Mouse (Mus musculus) CH12.LX (cell line): Measurements from ENCODE around the gene Tas2r143.

ENCODE experiments used
- EP300 ChIP-seq: IDR thresholded peaks from 2 replicates; pipeline ENCODE4 v1.6.1; 2011; ENCODE audit warnings: low read length, improper control_type of control experiment
- KAT2A ChIP-seq: IDR thresholded peaks from 2 replicates; pipeline ENCODE4 v1.6.1; 2012; ENCODE audit warnings: low read length, improper control_type of control experiment, inconsistent platforms; ENCODE audit not compliant: insufficient replicate concordance
- MEF2A ChIP-seq: IDR thresholded peaks from 2 replicates; pipeline ENCODE4 v1.6.1; 2014; ENCODE audit warnings: low read depth, mild to moderate bottlenecking, inconsistent platforms, low read length, improper control_type of control experiment, borderline replicate concordance
- MXI1 ChIP-seq: IDR thresholded peaks from 2 replicates; pipeline ENCODE4 v1.6.1; 2011; ENCODE audit warnings: mild to moderate bottlenecking, low read depth, low read length, improper control_type of control experiment
- POLR2A ChIP-seq: IDR thresholded peaks from 2 replicates; pipeline ENCODE4 v1.6.1; 2011; ENCODE audit warnings: low read depth, mild to moderate bottlenecking, improper control_type of control experiment, low read length
- TCF12 ChIP-seq: IDR thresholded peaks from 2 replicates; pipeline ENCODE4 v1.6.1; 2014; ENCODE audit warnings: low read depth, mild to moderate bottlenecking, inconsistent platforms, low read length, improper control_type of control experiment
- ZKSCAN1 ChIP-seq: IDR thresholded peaks from 2 replicates; pipeline ENCODE4 v1.6.1; 2012; ENCODE audit warnings: low read depth, inconsistent platforms, low read length, improper control_type of control experiment, borderline replicate concordance

DNA sequence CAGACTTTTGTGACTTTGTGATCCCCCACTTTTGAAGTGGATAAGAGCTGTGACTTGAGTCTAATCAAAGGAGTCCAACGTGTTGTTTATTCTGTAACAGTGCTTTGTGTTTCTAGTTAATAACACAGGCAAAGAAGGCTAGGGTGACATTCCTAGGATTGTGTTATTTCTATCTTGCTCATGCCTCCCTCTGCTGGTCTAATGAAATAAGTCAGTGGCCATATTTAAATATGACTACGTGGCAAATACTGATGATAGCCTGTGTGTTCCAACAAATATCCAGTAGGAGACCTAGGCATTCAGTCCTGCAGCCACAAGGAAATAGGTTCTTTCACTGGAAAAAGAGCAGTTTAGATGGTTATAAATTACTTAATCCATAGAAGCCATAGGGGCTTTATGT is 33.5 kb downstream of the Tas2r143 start:
- no peak for TF ChIP-seq TCF12
- no peak for TF ChIP-seq KAT2A
- no peak for TF ChIP-seq EP300
- no peak for TF ChIP-seq MEF2A
- no peak for TF ChIP-seq ZKSCAN1
- no peak for TF ChIP-seq POLR2A
- TF ChIP-seq MXI1, result no peak
